Mouse (Mus musculus): ENCODE measurements around the gene Usp5. TPM values are rescaled to one million over a fixed set of nuclear protein-coding genes. Genes with fewer than 3 reads are reported as not detected.

The Usp5 gene
- polyA plus RNA-seq, 1 experiment from 2014 or later = 177 TPM

DNA sequence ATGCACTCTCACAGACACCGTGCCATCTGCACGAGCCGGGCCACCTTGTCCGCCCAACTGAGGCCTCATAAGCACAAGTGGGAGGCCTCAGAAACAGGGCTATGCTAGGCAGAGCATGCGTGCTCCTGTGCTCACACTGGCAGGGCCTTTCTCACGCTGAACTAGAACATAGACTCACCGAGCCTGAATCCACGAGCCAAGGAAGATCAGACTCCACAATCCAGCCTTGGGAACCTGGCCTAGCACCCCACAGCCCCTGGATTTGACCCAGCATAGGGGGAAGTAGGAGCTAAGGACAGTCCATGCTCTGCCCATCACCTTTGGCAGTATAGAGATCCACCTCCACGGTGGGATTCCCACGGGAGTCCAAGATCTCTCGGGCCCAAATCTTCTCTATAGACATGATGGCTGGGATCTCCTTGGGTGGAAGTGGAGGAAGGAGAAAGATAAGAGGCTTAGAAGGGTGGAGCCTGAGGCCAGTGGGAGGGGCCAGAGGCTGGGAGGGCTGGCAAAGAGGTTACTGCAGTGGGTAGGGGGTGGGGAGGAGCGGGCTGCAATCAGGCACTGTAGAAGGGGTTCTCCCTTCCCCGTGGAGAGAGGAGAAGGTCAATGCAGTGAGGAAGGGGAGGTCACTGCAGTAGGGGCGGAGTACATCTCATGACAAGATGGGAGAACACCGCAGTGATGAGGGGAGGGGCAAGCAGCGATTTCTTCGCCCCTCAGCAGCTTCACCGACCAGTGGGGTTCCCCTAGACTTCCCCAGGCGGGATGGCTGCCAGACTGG lies 61.2 kb downstream of the Usp5 start:
- Histone ChIP-seq H3K27me3 (peaks cover 56% of the 10 kb centered on the region), H3K36me3 (no peaks in the 10 kb centered on the region), H3K4me3 (peak overlapping the region; percentile 60), H3K9me3 (no peaks in the 10 kb centered on the region), H3K4me2 (replicated peaks) (peak overlapping the region; percentile 90), H3K9ac (peak overlapping the region; percentile 74; the same call in 1 of the 2 replicates), H3K4me1 (peaks cover 23% of the 10 kb centered on the region), H3K27ac (no peak overlapping the region)
- ATAC-seq (ENCODE audit: low FRiP score, low read depth) = no peak
- WGBS = 26% methylated on average over 19 of the region's 19 CpGs

DNA sequence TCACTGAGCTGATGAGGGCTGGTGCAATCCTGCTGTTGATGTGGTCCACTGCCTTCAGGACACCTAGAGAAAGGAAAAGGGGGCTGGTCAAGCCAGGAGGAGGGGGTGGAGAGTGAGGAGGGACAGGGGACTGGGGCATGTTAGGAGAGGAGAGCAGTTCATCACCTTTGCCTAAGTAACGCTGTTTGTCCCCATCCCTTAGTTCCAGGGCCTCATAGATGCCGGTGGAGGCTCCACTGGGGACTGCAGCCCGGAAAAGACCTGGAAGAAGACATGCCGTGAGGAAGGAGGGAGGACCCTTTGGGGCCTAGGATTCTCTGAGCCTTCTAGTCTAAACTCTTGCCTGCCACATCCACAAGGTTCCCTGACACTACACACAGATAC lies 61.8 kb downstream of the Usp5 start:
- no peak overlapping the region for H3K4me3 ChIP-seq
- H3K9ac ChIP-seq = no peak overlapping the region
- peaks cover 23% of the 10 kb centered on the region for H3K4me1 ChIP-seq
- 39% methylated on average over 4 of the region's 4 CpGs for WGBS
- H3K27me3 ChIP-seq = peaks cover 61% of the 10 kb centered on the region
- H3K9me3 ChIP-seq = no peaks in the 10 kb centered on the region
- H3K36me3 ChIP-seq = no peaks in the 10 kb centered on the region; the same call in 1 of the 2 replicates
- H3K27ac ChIP-seq = no peak overlapping the region
- H3K4me2 ChIP-seq (replicated peaks) = peak overlapping the region; percentile 90; the same call in 1 of the 2 replicates
- no peak for ATAC-seq (ENCODE audit: low FRiP score, low read depth)

GRCm38 (mm10) chr6:124765951-124766350 lies 63.3 kb downstream of the Usp5 start:
- Histone ChIP-seq H3K4me2 (replicated peaks) (no peak overlapping the region), H3K4me3 (no peak overlapping the region), H3K27ac (no peak overlapping the region), H3K27me3 (peaks cover 69% of the 10 kb centered on the region), H3K4me1 (peaks cover 23% of the 10 kb centered on the region), H3K36me3 (no peaks in the 10 kb centered on the region; the same call in 1 of the 2 replicates), H3K9me3 (no peaks in the 10 kb centered on the region), H3K9ac (no peak overlapping the region)
- 82% methylated on average over 7 of the region's 7 CpGs for WGBS
- ATAC-seq (ENCODE audit: low FRiP score, low read depth) = no peak

Other genes starting within 250 kb of the Usp5 start
- 0.24 TPM in 1 of 2 replicates, not detected in the other for gene C1s2, start 193.4 kb downstream of the Usp5 start, polyA plus RNA-seq (2015; fragmentation: Nextera tagmentation; extraction: Ambion mirVana)
- 56.4 and 57.0 TPM in 2 replicates for gene Lpcat3, start 166.5 kb downstream of the Usp5 start, polyA plus RNA-seq (2015; fragmentation: Nextera tagmentation; extraction: Ambion mirVana)
- gene Emg1, start 117.3 kb downstream of the Usp5 start, polyA plus RNA-seq (2015; fragmentation: Nextera tagmentation; extraction: Ambion mirVana) = 190 and 201 TPM in 2 replicates
- gene Phb2, start 117.1 kb downstream of the Usp5 start, polyA plus RNA-seq (2015; fragmentation: Nextera tagmentation; extraction: Ambion mirVana) = 324 and 325 TPM in 2 replicates
- gene Ptpn6, start 90.8 kb downstream of the Usp5 start, polyA plus RNA-seq (2015; fragmentation: Nextera tagmentation; extraction: Ambion mirVana) = 9.0 and 10.9 TPM in 2 replicates
- 480 and 513 TPM in 2 replicates for gene Grcc10, start 88.1 kb downstream of the Usp5 start, polyA plus RNA-seq (2015; fragmentation: Nextera tagmentation; extraction: Ambion mirVana)
- 0.11 TPM in 1 of 2 replicates, not detected in the other for gene Gm45234, start 73.5 kb downstream of the Usp5 start, polyA plus RNA-seq (2015; fragmentation: Nextera tagmentation; extraction: Ambion mirVana)
- gene Atn1, start 73.0 kb downstream of the Usp5 start, polyA plus RNA-seq (2015; fragmentation: Nextera tagmentation; extraction: Ambion mirVana) = 19.6 and 20.0 TPM in 2 replicates
- 7.2 and 7.7 TPM in 2 replicates for gene Eno2, start 59.8 kb downstream of the Usp5 start, polyA plus RNA-seq (2015; fragmentation: Nextera tagmentation; extraction: Ambion mirVana)
- 0.59 and 0.86 TPM in 2 replicates for gene Lrrc23, start 49.8 kb downstream of the Usp5 start, polyA plus RNA-seq (2015; fragmentation: Nextera tagmentation; extraction: Ambion mirVana)
- gene Spsb2, start 20.8 kb downstream of the Usp5 start, polyA plus RNA-seq (2015; fragmentation: Nextera tagmentation; extraction: Ambion mirVana) = 10.4 and 12.3 TPM in 2 replicates
- 782 and 803 TPM in 2 replicates for gene Tpi1, start 15.2 kb downstream of the Usp5 start, polyA plus RNA-seq (2015; fragmentation: Nextera tagmentation; extraction: Ambion mirVana)
- gene Cdca3, start 63 bp upstream of the Usp5 start, polyA plus RNA-seq (2015; fragmentation: Nextera tagmentation; extraction: Ambion mirVana) = 166 and 172 TPM in 2 replicates
- gene Gnb3, start 10.8 kb upstream of the Usp5 start, polyA plus RNA-seq (2015; fragmentation: Nextera tagmentation; extraction: Ambion mirVana) = 1.0 and 1.3 TPM in 2 replicates
- gene P3h3, start 28.3 kb upstream of the Usp5 start, polyA plus RNA-seq (2015; fragmentation: Nextera tagmentation; extraction: Ambion mirVana) = 60.4 and 61.2 TPM in 2 replicates
- 2.9 and 3.5 TPM in 2 replicates for gene Gpr162, start 34.5 kb upstream of the Usp5 start, polyA plus RNA-seq (2015; fragmentation: Nextera tagmentation; extraction: Ambion mirVana)
- 0.04 and 0.15 TPM in 2 replicates for gene Cd4, start 58.7 kb upstream of the Usp5 start, polyA plus RNA-seq (2015; fragmentation: Nextera tagmentation; extraction: Ambion mirVana)
- gene Lag3, start 82.2 kb upstream of the Usp5 start, polyA plus RNA-seq (2015; fragmentation: Nextera tagmentation; extraction: Ambion mirVana) = 1.7 and 3.1 TPM in 2 replicates
- gene Ptms, start 90.6 kb upstream of the Usp5 start, polyA plus RNA-seq (2015; fragmentation: Nextera tagmentation; extraction: Ambion mirVana) = 303 and 321 TPM in 2 replicates
- 354 and 355 TPM in 2 replicates for gene Mlf2, start 101.9 kb upstream of the Usp5 start, polyA plus RNA-seq (2015; fragmentation: Nextera tagmentation; extraction: Ambion mirVana)
- 128 and 133 TPM in 2 replicates for gene Cops7a, start 136.1 kb upstream of the Usp5 start, polyA plus RNA-seq (2015; fragmentation: Nextera tagmentation; extraction: Ambion mirVana)
- 15.7 and 19.0 TPM in 2 replicates for gene Pianp, start 167.2 kb upstream of the Usp5 start, polyA plus RNA-seq (2015; fragmentation: Nextera tagmentation; extraction: Ambion mirVana)
- gene Zfp384, start 179.7 kb upstream of the Usp5 start, polyA plus RNA-seq (2015; fragmentation: Nextera tagmentation; extraction: Ambion mirVana) = 20.6 and 21.2 TPM in 2 replicates
- gene Ing4, start 210.3 kb upstream of the Usp5 start, polyA plus RNA-seq (2015; fragmentation: Nextera tagmentation; extraction: Ambion mirVana) = 183 and 190 TPM in 2 replicates
- 16.5 and 19.2 TPM in 2 replicates for gene Acrbp, start 220.2 kb upstream of the Usp5 start, polyA plus RNA-seq (2015; fragmentation: Nextera tagmentation; extraction: Ambion mirVana)
- gene Lpar5, start 238.4 kb upstream of the Usp5 start, polyA plus RNA-seq (2015; fragmentation: Nextera tagmentation; extraction: Ambion mirVana) = 0.45 and 0.80 TPM in 2 replicates

Measured in limb, embryonic 13.5 days (tissue).